Comparison of ENCODE assay signal across 20 mouse cellular contexts in the genomic region with DNA sequence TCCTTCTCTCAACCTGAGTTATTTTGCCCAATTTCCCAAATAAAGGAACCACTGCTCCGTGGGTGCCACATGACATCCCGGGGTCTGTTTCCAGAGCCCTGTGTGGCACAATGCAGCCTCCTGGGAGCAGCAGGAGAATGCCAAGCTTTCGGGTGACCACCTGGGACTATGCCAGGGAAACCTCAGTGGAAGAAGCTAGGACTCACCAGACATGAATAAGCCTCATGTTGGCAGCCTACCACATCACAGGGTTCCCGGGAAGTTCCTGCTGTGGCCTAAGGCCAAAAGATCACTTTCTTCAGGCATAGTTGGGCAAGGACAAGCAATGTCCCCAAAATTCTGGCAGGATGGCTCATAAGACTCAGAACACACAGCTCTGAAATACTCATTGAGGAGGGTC. TPM values are rescaled to one million over a fixed set of nuclear protein-coding genes. Genes with fewer than 3 reads are reported as not detected.
"Had no signal": no experiment of that assay in that cellular context is flagged by ENCODE, and none has a peak within 500 bp of the region (broad histone marks: within the 10 kb centered on the region; RNA-seq: fewer than 3 reads in every experiment).

No protein-coding gene starts in this region.

- H3K9me3 ChIP-seq: lung, embryonic 15.5 days; midbrain, embryonic 10.5 days; midbrain, embryonic 12.5 days; neural tube, embryonic 13.5 days; neural tube, embryonic 15.5 days had no signal

- H3K4me1 ChIP-seq: lung, embryonic 15.5 days had no signal

- ATAC-seq: liver, postnatal 0 days; lung, postnatal 0 days had no signal

- H3K4me2 ChIP-seq: lung, embryonic 15.5 days; midbrain, embryonic 12.5 days; neural tube, embryonic 13.5 days; neural tube, embryonic 15.5 days had no signal

- H3K4me3 ChIP-seq: lung, embryonic 15.5 days; midbrain, embryonic 10.5 days; midbrain, embryonic 12.5 days; myocyte; neural tube, embryonic 13.5 days; neural tube, embryonic 15.5 days had no signal

- H3K36me3 ChIP-seq: lung, embryonic 15.5 days; midbrain, embryonic 10.5 days; midbrain, embryonic 12.5 days; neural tube, embryonic 13.5 days; neural tube, embryonic 15.5 days had no signal

- H3K9ac ChIP-seq: liver, postnatal 0 days; lung, embryonic 15.5 days; midbrain, embryonic 12.5 days; neural tube, embryonic 13.5 days; neural tube, embryonic 15.5 days had no signal

- H3K27ac ChIP-seq: lung, embryonic 15.5 days; midbrain, embryonic 10.5 days; midbrain, embryonic 12.5 days; neural tube, embryonic 13.5 days; neural tube, embryonic 15.5 days had no signal

- DNase-seq: liver, postnatal 0 days; lung, adult 2 months; lung, postnatal 4 days; midbrain, embryonic 14.5 days; retina, postnatal 1 day; right cerebral cortex, adult 18-20 months; right cerebral cortex, postnatal 25 days; right cerebral cortex, postnatal 4 days; spleen, adult 18-20 months; thymus, adult 18-20 months; thymus, postnatal 14 days; thymus, postnatal 36 days had no signal

- H3K27me3 ChIP-seq: lung, embryonic 15.5 days; midbrain, embryonic 12.5 days; neural tube, embryonic 13.5 days; neural tube, embryonic 15.5 days had no signal

RNA-seq across cellular contexts. Expression of a gene that starts 51.2 kb away (rescaled TPM):
- total RNA-seq: megakaryocyte-erythroid progenitor cell, adult 5-6 weeks had no signal
